8 mouse cellular contexts compared by ENCODE assay signal in genomic region chr7:45920583-45921241, GRCm38 (mm10). TPM values are rescaled to one million over a fixed set of nuclear protein-coding genes. Genes with fewer than 3 reads are reported as not detected.
DNase-seq lines count a peak whose midpoint lies in the region; ATAC-seq and TF ChIP-seq lines count a peak whose summit lies in the region.

No protein-coding gene starts in this region.

- peak overlapping the region; percentile 75 for H3K4me2 ChIP-seq in limb, embryonic 14.5 days (replicated peaks; ENCODE audit: low read depth, low read length, severe bottlenecking)
- peak overlapping the region; percentile 76 for H3K4me2 ChIP-seq in stomach, embryonic 14.5 days (replicated peaks; ENCODE audit: low read depth, low read length)

- H3K27ac ChIP-seq in heart, adult 2 months, result peak overlapping the region; percentile 94
- H3K27ac ChIP-seq in limb, embryonic 14.5 days (replicated peaks; ENCODE audit: low read depth, low read length), result peak overlapping the region; percentile 90
- peak overlapping the region; percentile 96 for H3K27ac ChIP-seq in stomach, embryonic 14.5 days (ENCODE audit: low read length)

- intact Hi-C loops in heart, adult 2 months (cut with DNase I), result loop anchor here (5.0 kb wide), 1 partner anchor 203 kb away; the partner anchor contains the start of genes Rpl18 and Sphk2

- TF ChIP-seq POLR2A in heart, adult 2 months (IDR thresholded peaks at IDR 0.05; ENCODE audit: insufficient read depth, low read depth, low read length), result peak; percentile 48; the same call in 1 of the 2 replicates
- no peak for TF ChIP-seq POLR2A in limb, embryonic 14.5 days (IDR thresholded peaks at IDR 0.05; ENCODE audit: borderline replicate concordance, extremely low read depth, insufficient read depth, insufficient read length)

- H3K4me3 ChIP-seq in heart, adult 2 months, result peak overlapping the region; percentile 45
- H3K4me3 ChIP-seq in limb, embryonic 14.5 days (replicated peaks; ENCODE audit: low read length), result peak overlapping the region; percentile 60
- H3K4me3 ChIP-seq in stomach, embryonic 14.5 days (ENCODE audit: low read depth, low read length), result peak overlapping the region; percentile 53

- no peak for TF ChIP-seq EP300 in heart, adult 2 months (IDR thresholded peaks at IDR 0.05; ENCODE audit: insufficient read depth, low read depth, low read length)

- peaks cover 16% of the 10 kb centered on the region for H3K4me1 ChIP-seq in heart, adult 2 months (ENCODE audit: control insufficient read depth, insufficient read depth, low read length)
- H3K4me1 ChIP-seq in limb, embryonic 14.5 days (ENCODE audit: control insufficient read depth, insufficient read depth, low read length), result peaks cover 60% of the 10 kb centered on the region
- H3K4me1 ChIP-seq in stomach, embryonic 14.5 days (ENCODE audit: control insufficient read depth, insufficient read depth, low read length), result peaks cover 60% of the 10 kb centered on the region

- 20% methylated on average over 9 of the region's 9 CpGs for WGBS in heart, adult 2 months
- WGBS in limb, embryonic 14.5 days, result 26% methylated on average over 9 of the region's 9 CpGs
- WGBS in stomach, embryonic 14.5 days, result 12% methylated on average over 9 of the region's 9 CpGs

- H3K36me3 ChIP-seq in heart, adult 2 months (ENCODE audit: control insufficient read depth, insufficient read depth, low read length), result no peaks in the 10 kb centered on the region
- H3K36me3 ChIP-seq in limb, embryonic 14.5 days (ENCODE audit: control insufficient read depth, insufficient read depth, low read length), result peaks cover 12% of the 10 kb centered on the region; the same call in 1 of the 2 replicates
- H3K36me3 ChIP-seq in stomach, embryonic 14.5 days (ENCODE audit: control insufficient read depth, insufficient read depth, low read length), result peaks cover 10% of the 10 kb centered on the region; the same call in 1 of the 2 replicates

- no peaks in the 10 kb centered on the region for H3K79me2 ChIP-seq in heart, adult 2 months (replicated peaks; ENCODE audit: control insufficient read depth, insufficient read depth, low read length)

- no peak for ATAC-seq in limb, embryonic 14.5 days (ENCODE audit: low FRiP score, low read depth)
- ATAC-seq in stomach, embryonic 14.5 days (ENCODE audit: insufficient number of reproducible peaks, insufficient read depth, low FRiP score, low read depth), result no peak

- peak overlapping the region; percentile 48 for H3K9ac ChIP-seq in heart, adult 2 months (ENCODE audit: low read depth, low read length)
- H3K9ac ChIP-seq in limb, embryonic 14.5 days (ENCODE audit: low read depth, low read length, severe bottlenecking), result peak overlapping the region; percentile 68
- peak overlapping the region; percentile 63 for H3K9ac ChIP-seq in stomach, embryonic 14.5 days (replicated peaks; ENCODE audit: low read depth, low read length)

- no peaks in the 10 kb centered on the region for H3K9me3 ChIP-seq in limb, embryonic 14.5 days (ENCODE audit: control insufficient read depth, low read length)
- H3K9me3 ChIP-seq in stomach, embryonic 14.5 days (ENCODE audit: control insufficient read depth, low read depth, low read length), result no peaks in the 10 kb centered on the region

- no peak for TF ChIP-seq CTCF in heart, adult 2 months (IDR thresholded peaks at IDR 0.05)

- H3K27me3 ChIP-seq in heart, adult 2 months (ENCODE audit: control insufficient read depth, insufficient read depth, low read length), result no peaks in the 10 kb centered on the region
- no peaks in the 10 kb centered on the region for H3K27me3 ChIP-seq in limb, embryonic 14.5 days (ENCODE audit: control insufficient read depth, insufficient read depth, low read length)
- H3K27me3 ChIP-seq in stomach, embryonic 14.5 days (ENCODE audit: control insufficient read depth, insufficient read depth, low read length), result no peaks in the 10 kb centered on the region

- DNase-seq in lung, adult 18-20 months, result peak; percentile 43 to 48
- no peak for DNase-seq in lung, postnatal 25 days (ENCODE audit: low spot score)
- peak; percentile 59 to 67 for DNase-seq in adrenal gland, adult 18-20 months (ENCODE audit: low spot score in 2 of 2)
- peak; percentile 57 to 68 for DNase-seq in heart, adult 2 months
- DNase-seq in limb, embryonic 14.5 days (ENCODE audit: low spot score), result no peak
- no peak for DNase-seq in cerebellum, adult 8-10 months
- no peak for DNase-seq in left cerebral cortex, adult 9 months (ENCODE audit: low spot score in 2 of 2)

RNA-seq across cellular contexts. Expression of gene Emp3, which starts 0.5 kb away (rescaled TPM):
- total RNA-seq in adrenal gland, adult 18-20 months (2021), result 100 to 1,000 TPM; 299 to 421 TPM
- 10 to 100 TPM; 24.2 to 29.2 TPM for total RNA-seq in heart, adult 2 months (2021)
- polyA plus RNA-seq in heart, adult 2 months (2012; rRNA removed), result 59.7 and 77.7 TPM in 2 replicates
- polyA plus RNA-seq in limb, embryonic 14.5 days (2012; rRNA removed), result 201 and 274 TPM in 2 replicates
- 318 and 324 TPM in 2 replicates for polyA plus RNA-seq in limb, embryonic 14.5 days (2014; fragmentation: Nextera tagmentation; extraction: Ambion mirVana)
- polyA plus RNA-seq in stomach, embryonic 14.5 days (2014; fragmentation: Nextera tagmentation; extraction: Ambion mirVana), result 263 and 295 TPM in 2 replicates

RNA-seq across cellular contexts. Expression of gene Ccdc114, which starts 3.2 kb away (rescaled TPM):
- 10 to 100 TPM; 17.7 to 21.1 TPM for total RNA-seq in adrenal gland, adult 18-20 months (2021)
- total RNA-seq in heart, adult 2 months (2021), result 1 to 10 TPM in 1 of 2 experiments, under 1 TPM in 1; 0.94 to 1.0 TPM
- polyA plus RNA-seq in heart, adult 2 months (2012; rRNA removed), result 1.7 and 2.1 TPM in 2 replicates
- 7.1 and 7.9 TPM in 2 replicates for polyA plus RNA-seq in limb, embryonic 14.5 days (2012; rRNA removed)
- 2.5 and 3.1 TPM in 2 replicates for polyA plus RNA-seq in limb, embryonic 14.5 days (2014; fragmentation: Nextera tagmentation; extraction: Ambion mirVana)
- polyA plus RNA-seq in stomach, embryonic 14.5 days (2014; fragmentation: Nextera tagmentation; extraction: Ambion mirVana), result 3.4 and 3.5 TPM in 2 replicates

RNA-seq across cellular contexts. Expression of gene Tmem143, which starts 24.0 kb away (rescaled TPM):
- total RNA-seq in adrenal gland, adult 18-20 months (2021), result 10 to 100 TPM; 70.9 to 89.3 TPM
- total RNA-seq in heart, adult 2 months (2021), result 100 to 1,000 TPM; 113 to 132 TPM
- 205 and 206 TPM in 2 replicates for polyA plus RNA-seq in heart, adult 2 months (2012; rRNA removed)
- 17.1 and 22.7 TPM in 2 replicates for polyA plus RNA-seq in limb, embryonic 14.5 days (2012; rRNA removed)
- 3.5 and 4.7 TPM in 2 replicates for polyA plus RNA-seq in limb, embryonic 14.5 days (2014; fragmentation: Nextera tagmentation; extraction: Ambion mirVana)
- polyA plus RNA-seq in stomach, embryonic 14.5 days (2014; fragmentation: Nextera tagmentation; extraction: Ambion mirVana), result 4.7 and 5.4 TPM in 2 replicates

RNA-seq across cellular contexts. Expression of gene Syngr4, which starts 24.2 kb away (rescaled TPM):
- total RNA-seq in adrenal gland, adult 18-20 months (2021), result not detected
- total RNA-seq in heart, adult 2 months (2021), result not detected
- polyA plus RNA-seq in heart, adult 2 months (2012; rRNA removed), result 0.38 and 0.53 TPM in 2 replicates
- 0.49 and 0.83 TPM in 2 replicates for polyA plus RNA-seq in limb, embryonic 14.5 days (2012; rRNA removed)
- 0.53 and 0.99 TPM in 2 replicates for polyA plus RNA-seq in limb, embryonic 14.5 days (2014; fragmentation: Nextera tagmentation; extraction: Ambion mirVana)
- 0.45 and 0.65 TPM in 2 replicates for polyA plus RNA-seq in stomach, embryonic 14.5 days (2014; fragmentation: Nextera tagmentation; extraction: Ambion mirVana)

RNA-seq across cellular contexts. Expression of gene Grin2d, which starts 42.5 kb away (rescaled TPM):
- total RNA-seq in adrenal gland, adult 18-20 months (2021), result under 1 TPM; 0.66 to 0.67 TPM
- under 1 TPM; 0.31 to 0.43 TPM for total RNA-seq in heart, adult 2 months (2021)
- 0.56 and 0.92 TPM in 2 replicates for polyA plus RNA-seq in heart, adult 2 months (2012; rRNA removed)
- 4.9 and 7.4 TPM in 2 replicates for polyA plus RNA-seq in limb, embryonic 14.5 days (2012; rRNA removed)
- polyA plus RNA-seq in limb, embryonic 14.5 days (2014; fragmentation: Nextera tagmentation; extraction: Ambion mirVana), result 0.59 and 0.61 TPM in 2 replicates
- 0.29 and 0.48 TPM in 2 replicates for polyA plus RNA-seq in stomach, embryonic 14.5 days (2014; fragmentation: Nextera tagmentation; extraction: Ambion mirVana)

Comparison
In these comparisons a context has a peak if more than half of its experiments do, and no peak if none do; other contexts are left out.
1. DNase-seq: peak in lung, adult 18-20 months (2 of 2), adrenal gland, adult 18-20 months (2 of 2) and heart, adult 2 months (2 of 2); none in lung, postnatal 25 days (single experiment), limb, embryonic 14.5 days (single experiment), cerebellum, adult 8-10 months (single experiment) and left cerebral cortex, adult 9 months (0 of 2).
2. Peak in every context shown above with its lines, with median percentiles within 50 percentile points of each other: H3K27ac ChIP-seq, H3K4me3 ChIP-seq and H3K9ac ChIP-seq.